Mouse (Mus musculus) kidney, postnatal 0 days (tissue): ENCODE measurements around the gene Itpr2. TPM values are rescaled to one million over a fixed set of nuclear protein-coding genes. Genes with fewer than 3 reads are reported as not detected.

Experiments used
- ATAC-seq: fragments of 200-750 bp; cut with Nextera tagmentation; replicated peaks from 2 replicates; pipeline ENCODE4 v1.8.0; 2017; ENCODE audit warnings: low read depth, moderate number of reproducible peaks, moderate TSS enrichment, moderate library complexity; ENCODE audit not compliant: low FRiP score
- DNase-seq: peaks from one replicate; pipeline ENCODE4 v3.0.0-alpha.2; 2016; ENCODE audit warnings: low spot score
- H3K27ac ChIP-seq: fragments of 300-500 bp; sonication (generic); 2 replicates; pipeline ENCODE4 v1.5.1; 2014; ENCODE audit warnings: mild to moderate bottlenecking
- H3K27me3 ChIP-seq: fragments of 300-500 bp; sonication (generic); 2 replicates; pipeline ENCODE4 v1.6.1; 2014; ENCODE audit warnings: low read length, mixed read lengths; ENCODE audit not compliant: insufficient read depth
- H3K36me3 ChIP-seq: fragments of 300-500 bp; sonication (generic); 2 replicates; pipeline ENCODE4 v1.6.1; 2014; ENCODE audit warnings: low read length, mixed read lengths; ENCODE audit not compliant: insufficient read depth
- H3K4me1 ChIP-seq: fragments of 300-500 bp; sonication (generic); replicated peaks from 2 replicates; pipeline ENCODE4 v1.6.1; 2014; ENCODE audit warnings: antibody characterized with exemption, low read length, mixed read lengths; ENCODE audit not compliant: insufficient read depth
- H3K4me2 ChIP-seq: fragments of 300-500 bp; sonication (generic); 2 replicates; pipeline ENCODE4 v1.6.1; 2014; ENCODE audit warnings: mild to moderate bottlenecking, low read length, moderate library complexity, mixed read lengths
- H3K4me3 ChIP-seq: fragments of 300-500 bp; sonication (generic); replicated peaks from 2 replicates; pipeline ENCODE4 v1.5.1; 2014; ENCODE audit warnings: low read depth, low read length
- H3K9ac ChIP-seq: fragments of 300-500 bp; sonication (generic); 2 replicates; pipeline ENCODE4 v1.6.1; 2014; ENCODE audit warnings: low read depth, low read length
- H3K9me3 ChIP-seq: fragments of 300-500 bp; sonication (generic); replicated peaks from 2 replicates; pipeline ENCODE4 v1.6.1; 2016; ENCODE audit warnings: low read length, inconsistent platforms, mixed read lengths
- CTCF ChIP-seq: IDR thresholded peaks from 2 replicates; pipeline ENCODE4 v1.5.1; 2016; ENCODE audit warnings: antibody characterized with exemption, low read depth, mild to moderate bottlenecking, moderate library complexity
- WGBS: fragments of 180-500 bp; shearing (Covaris S2); extraction: QIAGEN DNeasy Blood & Tissue Kit; methylation state at CpG from one replicate; pipeline ENCODE4 v1.1.7; 2014; 5-methylcytosine and 5-hydroxymethylcytosine counted together
- polyA plus RNA-seq: library from polyadenylated mRNA; unstranded; fragments of >200 nt; fragmentation: Nextera tagmentation; extraction: Ambion mirVana; gene quantifications from 2 replicates; pipeline ENCODE4 v1.2.1, GENCODE M21; 2015

Itpr2 gene
- polyA plus RNA-seq, 1 experiment from 2014 or later = 17.4 TPM

DNA sequence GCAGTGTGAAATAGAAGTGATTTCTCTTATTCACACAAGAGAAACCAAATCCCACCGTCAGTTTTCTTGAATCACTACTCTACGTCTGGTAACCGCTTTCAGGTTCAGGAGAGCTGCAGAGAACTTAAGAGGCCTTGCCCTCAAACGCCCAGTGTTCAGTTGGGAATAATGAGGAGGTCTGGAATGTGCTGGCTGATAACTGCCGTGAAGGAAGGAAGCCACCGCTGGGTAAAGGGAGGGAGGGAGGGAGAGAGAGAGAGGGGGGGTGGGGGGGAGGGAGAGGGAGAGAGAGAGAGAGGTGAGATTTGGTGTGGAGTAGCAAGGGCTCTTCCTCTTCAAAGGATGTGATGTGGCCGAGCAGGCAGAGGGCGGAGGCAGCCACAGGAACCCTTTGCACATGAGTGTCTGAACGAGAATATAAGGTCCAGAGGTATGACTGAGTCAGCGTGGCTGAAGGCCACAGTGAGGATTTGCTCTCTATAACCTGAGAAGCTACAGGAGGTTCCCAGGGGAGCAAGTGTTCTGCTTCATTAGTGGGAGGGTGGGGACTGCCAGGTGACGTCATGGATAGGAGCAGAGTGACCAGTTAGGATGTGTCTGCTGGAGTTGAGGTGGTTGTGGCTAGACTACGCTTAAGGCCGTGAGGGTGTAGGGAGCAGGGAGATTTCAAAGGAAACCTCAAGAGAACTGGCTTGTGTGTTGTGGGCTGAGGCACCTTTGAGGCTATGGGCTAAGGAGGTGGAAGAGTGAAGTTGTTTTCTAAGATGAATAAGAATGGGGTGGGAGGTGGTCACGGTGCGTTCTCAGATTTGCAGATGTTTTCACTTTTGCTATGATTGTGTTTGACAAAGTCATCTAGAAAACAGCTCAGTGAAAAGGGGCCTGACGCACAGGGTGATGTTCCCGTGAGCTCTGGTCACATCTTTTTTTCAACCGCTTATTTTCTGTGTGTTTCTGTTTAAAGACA lies 421.2 kb downstream of the Itpr2 start:
- no peaks in the 10 kb centered on the region for H3K4me1 ChIP-seq
- no peak overlapping the region for H3K9ac ChIP-seq
- H3K27ac ChIP-seq = no peak overlapping the region
- ATAC-seq (no peak), DNase-seq (no peak)
- no peak overlapping the region for H3K4me3 ChIP-seq
- H3K9me3 ChIP-seq = no peaks in the 10 kb centered on the region
- H3K36me3 ChIP-seq = no peaks in the 10 kb centered on the region
- H3K27me3 ChIP-seq = no peaks in the 10 kb centered on the region
- 60% methylated on average over 18 of the region's 18 CpGs for WGBS
- no peak for TF ChIP-seq CTCF
- no peak overlapping the region for H3K4me2 ChIP-seq

DNA sequence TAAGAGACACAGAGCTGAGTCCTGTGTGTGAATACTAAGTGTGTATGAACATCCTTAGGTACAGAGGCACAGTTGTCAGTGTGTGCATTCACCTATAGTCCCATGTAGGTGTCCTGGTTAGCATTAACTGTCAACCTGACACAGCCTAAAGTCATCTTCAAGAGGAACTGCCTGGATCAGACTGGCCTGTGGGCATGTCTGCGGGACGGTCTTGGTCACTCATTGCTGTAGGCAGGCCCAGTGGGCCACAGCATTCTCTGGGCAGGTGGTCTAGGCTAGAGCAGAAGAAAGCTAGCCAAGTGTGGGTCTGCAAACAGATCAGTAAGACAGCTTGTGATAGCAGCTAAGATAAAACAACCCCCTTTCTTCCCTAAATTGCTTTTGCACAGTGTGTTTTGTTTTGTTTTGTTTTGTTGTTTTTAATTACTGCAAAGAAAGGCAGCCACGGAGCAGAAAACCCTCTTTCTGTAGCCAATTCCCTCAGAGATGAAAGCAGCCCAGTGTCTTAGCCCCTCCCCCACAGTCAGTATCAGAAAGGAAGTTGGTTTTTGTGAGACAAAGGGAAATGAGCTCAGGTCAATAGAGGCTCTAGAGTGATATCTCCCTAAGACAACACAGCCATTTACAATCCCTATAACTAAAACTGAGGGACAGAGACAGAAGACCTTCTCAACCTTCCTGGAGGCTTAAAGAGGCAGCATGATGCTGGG lies 422.1 kb downstream of the Itpr2 start:
- TF ChIP-seq CTCF = no peak
- Histone ChIP-seq H3K27me3 (no peaks in the 10 kb centered on the region), H3K36me3 (no peaks in the 10 kb centered on the region), H3K27ac (no peak overlapping the region), H3K9me3 (no peaks in the 10 kb centered on the region), H3K4me1 (no peaks in the 10 kb centered on the region), H3K4me2 (no peak overlapping the region), H3K9ac (no peak overlapping the region), H3K4me3 (no peak overlapping the region)
- ATAC-seq (no peak), DNase-seq (peak; percentile 25)
- WGBS = 61% methylated on average over 3 of the region's 3 CpGs

DNA sequence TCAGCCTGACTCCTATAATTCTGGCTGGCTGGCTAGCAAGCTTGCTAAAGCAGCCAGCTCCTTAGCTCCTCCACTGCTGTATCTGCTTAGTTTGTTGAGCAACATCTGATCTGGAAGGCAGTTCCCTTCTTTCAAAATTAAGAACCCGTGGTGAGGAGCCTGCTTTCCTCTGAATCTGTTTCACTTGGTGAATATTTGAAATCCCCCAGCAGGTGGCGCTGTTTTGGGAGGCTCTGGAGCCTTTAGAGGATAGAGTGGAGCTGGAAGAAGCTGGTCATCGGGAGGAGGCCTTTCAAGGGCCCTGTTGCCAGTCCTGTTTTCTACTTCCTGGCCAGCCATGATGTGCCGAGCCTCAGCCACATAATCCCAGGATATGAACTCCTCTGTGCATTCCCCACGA lies 422.8 kb downstream of the Itpr2 start:
- DNase-seq (peak; percentile 87), ATAC-seq (no peak)
- no peaks in the 10 kb centered on the region for H3K4me1 ChIP-seq
- H3K9me3 ChIP-seq = no peaks in the 10 kb centered on the region
- H3K4me2 ChIP-seq = no peak overlapping the region
- H3K9ac ChIP-seq = no peak overlapping the region
- no peak overlapping the region for H3K4me3 ChIP-seq
- no peaks in the 10 kb centered on the region for H3K27me3 ChIP-seq
- H3K27ac ChIP-seq = no peak overlapping the region
- TF ChIP-seq CTCF = peak; percentile 87
- H3K36me3 ChIP-seq = no peaks in the 10 kb centered on the region
- 48% methylated on average over 5 of the region's 5 CpGs for WGBS

DNA sequence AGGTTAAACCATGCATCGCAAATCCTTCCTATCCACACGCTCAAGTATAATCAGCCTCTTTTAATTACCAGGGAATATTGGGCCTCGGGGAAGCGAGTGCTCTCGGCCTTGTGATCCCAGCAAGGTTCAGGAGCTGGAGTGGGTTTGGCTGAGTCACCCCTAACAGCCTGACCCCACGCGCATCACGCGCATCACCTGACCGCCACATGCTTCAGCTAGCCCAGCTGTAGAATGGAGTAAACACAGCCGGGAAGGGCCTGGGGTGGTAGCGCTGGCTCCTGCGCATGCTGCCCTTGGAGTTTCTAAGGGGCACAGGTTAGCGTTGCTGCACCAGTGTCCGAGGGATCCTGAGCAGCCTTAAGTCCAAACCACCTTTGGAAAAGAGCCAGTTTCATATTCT lies 423.9 kb downstream of the Itpr2 start:
- Histone ChIP-seq H3K4me3 (no peak overlapping the region), H3K9me3 (no peaks in the 10 kb centered on the region), H3K27me3 (no peaks in the 10 kb centered on the region), H3K4me1 (no peaks in the 10 kb centered on the region), H3K9ac (no peak overlapping the region), H3K27ac (no peak overlapping the region), H3K36me3 (no peaks in the 10 kb centered on the region), H3K4me2 (no peak overlapping the region)
- no peak for TF ChIP-seq CTCF
- ATAC-seq = no peak; the same call in 1 of the 2 replicates
- 65% methylated on average over 15 of the region's 15 CpGs for WGBS
- DNase-seq = no peak

DNA sequence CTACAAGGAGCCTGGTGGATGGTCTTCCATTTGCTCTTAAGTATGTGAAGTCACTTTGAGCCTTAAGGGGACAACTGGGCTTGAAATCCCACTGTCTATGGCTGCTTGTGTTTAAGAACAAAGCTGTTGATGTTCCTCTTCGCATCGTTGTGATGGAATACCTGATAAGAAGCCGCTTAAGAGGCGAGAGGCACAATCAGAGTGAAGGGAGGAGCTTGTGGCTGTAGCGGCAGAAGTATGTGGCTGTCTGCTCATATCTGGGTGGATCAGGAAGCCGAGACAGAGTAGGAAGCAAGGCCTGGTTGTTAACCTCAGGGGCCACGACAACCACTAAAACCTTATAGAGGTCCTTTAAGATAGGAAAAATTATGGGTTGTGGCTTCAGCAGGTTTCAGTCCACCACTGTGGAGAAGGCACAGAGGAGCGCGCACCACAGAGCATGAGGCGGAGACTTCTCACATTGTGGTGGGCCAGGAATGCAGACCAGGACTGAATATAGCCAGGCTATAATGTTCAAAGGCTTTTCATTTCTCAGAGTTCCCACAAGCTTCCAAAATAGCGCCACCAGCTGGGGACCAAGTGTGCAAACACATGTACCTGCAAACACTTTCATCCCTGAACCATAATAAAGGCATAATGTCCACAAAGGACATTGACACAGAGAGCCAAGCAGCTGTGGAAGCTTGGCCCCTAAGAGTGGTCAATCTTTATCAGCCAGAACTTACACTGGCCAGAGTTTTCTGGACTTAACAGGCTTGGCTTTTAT lies 424.7 kb downstream of the Itpr2 start:
- DNase-seq (peak; percentile 9), ATAC-seq (no peak)
- Histone ChIP-seq H3K36me3 (no peaks in the 10 kb centered on the region), H3K27ac (no peak overlapping the region), H3K27me3 (no peaks in the 10 kb centered on the region), H3K9ac (no peak overlapping the region), H3K4me3 (no peak overlapping the region), H3K4me1 (no peaks in the 10 kb centered on the region), H3K4me2 (no peak overlapping the region), H3K9me3 (no peaks in the 10 kb centered on the region)
- TF ChIP-seq CTCF = peak; percentile 46
- 66% methylated on average over 11 of the region's 11 CpGs for WGBS

DNA sequence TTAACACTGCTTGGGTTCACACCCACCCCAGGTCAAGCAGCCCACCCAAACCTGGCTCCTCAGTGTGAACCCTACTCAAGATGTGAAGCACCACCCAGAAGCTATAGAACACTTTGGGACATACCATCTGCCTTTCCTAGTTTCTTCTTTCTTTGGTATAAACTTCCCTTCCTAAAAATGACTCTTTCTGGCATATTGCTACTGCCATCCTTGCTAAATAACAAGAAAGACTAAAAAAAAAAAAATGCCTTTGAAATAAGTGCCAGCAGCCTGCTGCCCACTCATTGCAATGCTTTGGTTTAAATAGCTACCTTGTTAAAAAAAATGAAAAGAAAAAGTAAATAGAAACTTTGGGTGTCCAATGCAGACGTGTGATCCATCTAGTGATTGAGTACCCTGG lies 429.2 kb downstream of the Itpr2 start:
- Histone ChIP-seq H3K36me3 (no peaks in the 10 kb centered on the region), H3K9ac (no peak overlapping the region), H3K4me3 (no peak overlapping the region), H3K4me1 (no peaks in the 10 kb centered on the region), H3K4me2 (no peak overlapping the region), H3K27me3 (no peaks in the 10 kb centered on the region), H3K27ac (no peak overlapping the region), H3K9me3 (no peaks in the 10 kb centered on the region)
- TF ChIP-seq CTCF = no peak
- 92% methylated on average over 1 of the region's 1 CpGs for whole genome bisulfite sequencing
- no peak for ATAC-seq
- DNase-seq = no peak
